Mouse (Mus musculus): ENCODE measurements around the gene Emc1. TPM values are rescaled to one million over a fixed set of nuclear protein-coding genes. Genes with fewer than 3 reads are reported as not detected.
A peak's percentile ranks its signal among the peaks of the same experiment; 100 is the strongest.
"Not testable (repeated sequence)": the region's sequence is repeated elsewhere in the genome, so short reads cannot be mapped to it uniquely, and the experiment has no call there.

Emc1 gene
- polyA plus RNA-seq, 1 experiment from 2014 or later, result 11.9 TPM

- Histone ChIP-seq H3K27me3 (ENCODE audit: control insufficient read depth, insufficient read depth, low read length) (no peaks in the 10 kb centered on the region), H3K4me3 (ENCODE audit: low read depth, low read length) (peak overlapping the region; percentile 90), H3K4me2 (replicated peaks; ENCODE audit: low read depth) (peak overlapping the region; percentile 90), H3K9me3 (ENCODE audit: control insufficient read depth, low read length) (no peaks in the 10 kb centered on the region), H3K27ac (replicated peaks) (peak overlapping the region; percentile 91), H3K36me3 (ENCODE audit: control insufficient read depth, insufficient read depth, low read length) (peaks cover 3% of the 10 kb centered on the region), H3K9ac (ENCODE audit: low read length) (peak overlapping the region; percentile 88), H3K4me1 (replicated peaks; ENCODE audit: control insufficient read depth, insufficient read depth) (0 out of 2 replicates have a peak, but pooled peaks cover 2% of the 10 kb centered on the region)
- TF ChIP-seq EP300 (optimal IDR thresholded peaks at IDR 0.05), result no peak
- TF ChIP-seq CTCF (IDR thresholded peaks at IDR 0.05; ENCODE audit: low read depth), result peak; percentile 2; the same call in 1 of the 2 replicates
- DNase-seq (ENCODE audit: low spot score), result peak; percentile 99
- WGBS, result under 1% methylated on average over 54 of the region's 54 CpGs
- ATAC-seq (ENCODE audit: low FRiP score, low TSS enrichment), result peak; percentile 96
These were observed 27.9 kb downstream of the Emc1 start for GRCm38 (mm10) chr4:139380207-139380748.

GRCm38 (mm10) chr4:139380775-139381451, 28.5 kb downstream of the Emc1 start:
- Histone ChIP-seq H3K27me3 (ENCODE audit: control insufficient read depth, insufficient read depth, low read length) (no peaks in the 10 kb centered on the region), H3K9ac (ENCODE audit: low read length) (peak overlapping the region; percentile 88), H3K27ac (replicated peaks) (peak overlapping the region; percentile 91), H3K4me3 (ENCODE audit: low read depth, low read length) (peak overlapping the region; percentile 90), H3K4me2 (replicated peaks; ENCODE audit: low read depth) (peak overlapping the region; percentile 82), H3K4me1 (replicated peaks; ENCODE audit: control insufficient read depth, insufficient read depth) (0 out of 2 replicates have a peak, but pooled peaks cover 2% of the 10 kb centered on the region), H3K9me3 (ENCODE audit: control insufficient read depth, low read length) (no peaks in the 10 kb centered on the region), H3K36me3 (ENCODE audit: control insufficient read depth, insufficient read depth, low read length) (no peaks in the 10 kb centered on the region)
- DNase-seq (ENCODE audit: low spot score) (no peak), ATAC-seq (ENCODE audit: low FRiP score, low TSS enrichment) (peak; percentile 63; the same call in 1 of the 2 replicates)
- TF ChIP-seq EP300 (optimal IDR thresholded peaks at IDR 0.05), result no peak
- no peak for TF ChIP-seq CTCF (IDR thresholded peaks at IDR 0.05; ENCODE audit: low read depth)
- WGBS, result 2% methylated on average over 31 of the region's 44 CpGs

GRCm38 (mm10) chr4:139381452-139381845, 29.1 kb downstream of the Emc1 start:
- H3K9ac ChIP-seq (ENCODE audit: low read length), result peak overlapping the region; percentile 88
- no peak for DNase-seq (ENCODE audit: low spot score)
- no peaks in the 10 kb centered on the region for H3K9me3 ChIP-seq (ENCODE audit: control insufficient read depth, low read length)
- no peak overlapping the region for H3K27ac ChIP-seq (replicated peaks)
- H3K36me3 ChIP-seq (ENCODE audit: control insufficient read depth, insufficient read depth, low read length), result no peaks in the 10 kb centered on the region
- peak overlapping the region; percentile 82 for H3K4me2 ChIP-seq (replicated peaks; ENCODE audit: low read depth)
- no peak for ATAC-seq (ENCODE audit: low FRiP score, low TSS enrichment)
- WGBS, result 36% methylated on average over 4 of the region's 4 CpGs
- H3K4me3 ChIP-seq (ENCODE audit: low read depth, low read length), result peak overlapping the region; percentile 90
- H3K27me3 ChIP-seq (ENCODE audit: control insufficient read depth, insufficient read depth, low read length), result no peaks in the 10 kb centered on the region
- no peak for TF ChIP-seq CTCF (IDR thresholded peaks at IDR 0.05; ENCODE audit: low read depth)
- no peak for TF ChIP-seq EP300 (optimal IDR thresholded peaks at IDR 0.05)
- H3K4me1 ChIP-seq (replicated peaks; ENCODE audit: control insufficient read depth, insufficient read depth), result 0 out of 2 replicates have a peak, but pooled peaks cover 4% of the 10 kb centered on the region

GRCm38 (mm10) chr4:139382231-139382630, 29.8 kb downstream of the Emc1 start:
- WGBS, result 46% methylated on average over 7 of the region's 7 CpGs
- ATAC-seq (ENCODE audit: low FRiP score, low TSS enrichment) (no peak), DNase-seq (ENCODE audit: low spot score) (no peak)
- Histone ChIP-seq H3K4me3 (ENCODE audit: low read depth, low read length) (no peak overlapping the region), H3K4me2 (replicated peaks; ENCODE audit: low read depth) (peak overlapping the region; percentile 82), H3K9ac (ENCODE audit: low read length) (0 out of 2 replicates have a peak overlapping the region, but pooled peaks have one; percentile 31), H3K9me3 (ENCODE audit: control insufficient read depth, low read length) (no peaks in the 10 kb centered on the region), H3K4me1 (replicated peaks; ENCODE audit: control insufficient read depth, insufficient read depth) (0 out of 2 replicates have a peak, but pooled peaks cover 4% of the 10 kb centered on the region), H3K27ac (replicated peaks) (no peak overlapping the region), H3K36me3 (ENCODE audit: control insufficient read depth, insufficient read depth, low read length) (no peaks in the 10 kb centered on the region), H3K27me3 (ENCODE audit: control insufficient read depth, insufficient read depth, low read length) (no peaks in the 10 kb centered on the region)
- TF ChIP-seq CTCF (IDR thresholded peaks at IDR 0.05; ENCODE audit: low read depth), result no peak
- no peak for TF ChIP-seq EP300 (optimal IDR thresholded peaks at IDR 0.05)

GRCm38 (mm10) chr4:139385841-139386240, 33.5 kb downstream of the Emc1 start:
- H3K36me3 ChIP-seq (ENCODE audit: control insufficient read depth, insufficient read depth, low read length); DNase-seq (ENCODE audit: low spot score); H3K4me2 ChIP-seq (replicated peaks; ENCODE audit: low read depth); H3K27me3 ChIP-seq (ENCODE audit: control insufficient read depth, insufficient read depth, low read length); H3K27ac ChIP-seq (replicated peaks); H3K9ac ChIP-seq (ENCODE audit: low read length); H3K4me1 ChIP-seq (replicated peaks; ENCODE audit: control insufficient read depth, insufficient read depth); H3K4me3 ChIP-seq (ENCODE audit: low read depth, low read length); ATAC-seq (ENCODE audit: low FRiP score, low TSS enrichment); H3K9me3 ChIP-seq (ENCODE audit: control insufficient read depth, low read length): not testable (repeated sequence)
- 67% methylated on average over 5 of the region's 5 CpGs for WGBS

GRCm38 (mm10) chr4:139386869-139387319, 34.5 kb downstream of the Emc1 start:
- DNase-seq (ENCODE audit: low spot score) (peak; percentile 74), ATAC-seq (ENCODE audit: low FRiP score, low TSS enrichment) (peak; percentile 93)
- Histone ChIP-seq H3K4me1 (replicated peaks; ENCODE audit: control insufficient read depth, insufficient read depth) (peaks cover 2% of the 10 kb centered on the region; the same call in 1 of the 2 replicates), H3K27me3 (ENCODE audit: control insufficient read depth, insufficient read depth, low read length) (no peaks in the 10 kb centered on the region), H3K9me3 (ENCODE audit: control insufficient read depth, low read length) (no peaks in the 10 kb centered on the region), H3K4me3 (ENCODE audit: low read depth, low read length) (no peak overlapping the region), H3K36me3 (ENCODE audit: control insufficient read depth, insufficient read depth, low read length) (peaks cover 7% of the 10 kb centered on the region), H3K27ac (replicated peaks) (peak overlapping the region; percentile 83), H3K4me2 (replicated peaks; ENCODE audit: low read depth) (peak overlapping the region; percentile 44), H3K9ac (ENCODE audit: low read length) (no peak overlapping the region)
- 13% methylated on average over 6 of the region's 6 CpGs for WGBS
- peak; percentile 52 for TF ChIP-seq CTCF (IDR thresholded peaks at IDR 0.05; ENCODE audit: low read depth)
- TF ChIP-seq EP300 (optimal IDR thresholded peaks at IDR 0.05), result peak; percentile 85

Measured in stomach, postnatal 0 days (tissue).